Mouse (Mus musculus) C2C12 (cell line): Measurements from ENCODE around the gene Plcd4.

ENCODE experiments used
- CTCF ChIP-seq: IDR thresholded peaks from one replicate; pipeline ENCODE4 v1.5.1; 2011; ENCODE audit not compliant: control insufficient read depth, insufficient read depth, insufficient read length
- FOSL1 ChIP-seq: IDR thresholded peaks from one replicate; pipeline ENCODE4 v1.8.0; 2011; ENCODE audit warnings: mild to moderate bottlenecking, low read length; ENCODE audit not compliant: poor library complexity, insufficient read depth, severe bottlenecking
- USF1 ChIP-seq: IDR thresholded peaks from one replicate; pipeline ENCODE4 v1.6.1; 2011; ENCODE audit warnings: low read depth, mild to moderate bottlenecking, control low read depth, moderate library complexity

DNA sequence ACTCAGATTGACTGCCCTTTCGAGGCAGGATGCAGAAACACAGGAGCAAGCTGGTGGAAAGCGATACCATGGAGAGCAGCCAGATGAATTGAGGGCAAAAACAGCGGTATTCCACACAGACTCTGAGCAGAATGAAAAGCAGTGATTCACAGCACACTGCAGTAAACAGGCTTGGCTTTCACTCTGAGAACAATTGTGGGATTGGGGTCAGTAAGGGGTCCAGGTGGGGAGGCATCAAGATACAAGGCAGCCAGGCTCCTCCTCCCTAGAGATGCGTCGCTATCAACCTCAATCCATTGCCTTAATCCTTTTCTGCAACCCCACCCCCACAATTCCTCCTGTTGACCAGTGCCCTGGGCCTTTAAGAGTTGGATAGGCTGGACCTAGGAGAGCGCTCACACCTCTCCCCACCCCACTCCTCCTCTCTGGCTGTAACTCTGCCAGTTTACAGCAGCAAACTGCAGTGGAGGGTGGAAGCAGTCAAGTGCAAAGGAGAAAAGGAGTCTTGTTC, at the start of gene Plcd4:
- TF ChIP-seq CTCF (no peak), USF1 (no peak), FOSL1 (no peak)
